Mouse (Mus musculus): ENCODE results near the gene Cox6b2. TPM values are rescaled to one million over a fixed set of nuclear protein-coding genes. Genes with fewer than 3 reads are reported as not detected.

The Cox6b2 gene
- polyA plus RNA-seq, 1 experiment = 62.2 TPM

GRCm38 (mm10) chr7:4788499-4789435 lies 35.9 kb upstream of the Cox6b2 start:
- H3K4me3 ChIP-seq (ENCODE audit: insufficient read depth, low read length) = peak overlapping the region; percentile 61
- no peaks in the 10 kb centered on the region for H3K4me1 ChIP-seq (ENCODE audit: control insufficient read depth, insufficient read depth, low read length)
- H3K27ac ChIP-seq (ENCODE audit: insufficient read depth, low read length) = no peak overlapping the region
- no peak for TF ChIP-seq CTCF (IDR thresholded peaks at IDR 0.05; ENCODE audit: borderline replicate concordance, insufficient read depth, low read length)
- peak; percentile 73 for TF ChIP-seq POLR2A (IDR thresholded peaks at IDR 0.05; ENCODE audit: low read depth, low read length)

GRCm38 (mm10) chr7:4783667-4784268 lies 30.9 kb upstream of the Cox6b2 start:
- no peak for TF ChIP-seq CTCF (IDR thresholded peaks at IDR 0.05; ENCODE audit: borderline replicate concordance, insufficient read depth, low read length)
- TF ChIP-seq POLR2A (IDR thresholded peaks at IDR 0.05; ENCODE audit: low read depth, low read length) = no peak
- no peaks in the 10 kb centered on the region for H3K4me1 ChIP-seq (ENCODE audit: control insufficient read depth, insufficient read depth, low read length)
- no peak overlapping the region for H3K27ac ChIP-seq (ENCODE audit: insufficient read depth, low read length)
- no peak overlapping the region for H3K4me3 ChIP-seq (ENCODE audit: insufficient read depth, low read length)

- TF ChIP-seq CTCF (IDR thresholded peaks at IDR 0.05; ENCODE audit: borderline replicate concordance, insufficient read depth, low read length) (no peak), POLR2A (IDR thresholded peaks at IDR 0.05; ENCODE audit: low read depth, low read length) (no peak)
- H3K27ac ChIP-seq (ENCODE audit: insufficient read depth, low read length) = no peak within 1 kb of the TSS
- peaks cover 3% of the 10 kb centered on the region for H3K4me1 ChIP-seq (ENCODE audit: control insufficient read depth, insufficient read depth, low read length)
- no peak within 1 kb of the TSS for H3K4me3 ChIP-seq (ENCODE audit: insufficient read depth, low read length)
These were observed 29.9 kb upstream of the Cox6b2 start, which contains the start of the genes Il11 and Tmem190 for GRCm38 (mm10) chr7:4782759-4783158. Gene Il11, minus strand, starts transcription at chr7:4782859. Gene Tmem190, plus strand, starts transcription at chr7:4782937.

GRCm38 (mm10) chr7:4782130-4782529 lies 29.2 kb upstream of the Cox6b2 start:
- TF ChIP-seq CTCF (IDR thresholded peaks at IDR 0.05; ENCODE audit: borderline replicate concordance, insufficient read depth, low read length) = no peak
- TF ChIP-seq POLR2A (IDR thresholded peaks at IDR 0.05; ENCODE audit: low read depth, low read length) = no peak
- no peak overlapping the region for H3K27ac ChIP-seq (ENCODE audit: insufficient read depth, low read length)
- peaks cover 7% of the 10 kb centered on the region for H3K4me1 ChIP-seq (ENCODE audit: control insufficient read depth, insufficient read depth, low read length)
- no peak overlapping the region for H3K4me3 ChIP-seq (ENCODE audit: insufficient read depth, low read length)

- no peak overlapping the region for H3K27ac ChIP-seq (ENCODE audit: insufficient read depth, low read length)
- TF ChIP-seq POLR2A (IDR thresholded peaks at IDR 0.05; ENCODE audit: low read depth, low read length) (no peak), CTCF (IDR thresholded peaks at IDR 0.05; ENCODE audit: borderline replicate concordance, insufficient read depth, low read length) (no peak)
- peaks cover 7% of the 10 kb centered on the region for H3K4me1 ChIP-seq (ENCODE audit: control insufficient read depth, insufficient read depth, low read length)
- H3K4me3 ChIP-seq (ENCODE audit: insufficient read depth, low read length) = no peak overlapping the region
These were observed 27.0 kb upstream of the Cox6b2 start for GRCm38 (mm10) chr7:4779921-4780320.

- peak overlapping the region; percentile 26 for H3K4me3 ChIP-seq (ENCODE audit: insufficient read depth, low read length)
- H3K4me1 ChIP-seq (ENCODE audit: control insufficient read depth, insufficient read depth, low read length) = peaks cover 7% of the 10 kb centered on the region
- no peak; the same call in 1 of the 2 replicates for TF ChIP-seq POLR2A (IDR thresholded peaks at IDR 0.05; ENCODE audit: low read depth, low read length)
- TF ChIP-seq CTCF (IDR thresholded peaks at IDR 0.05; ENCODE audit: borderline replicate concordance, insufficient read depth, low read length) = no peak
- peak overlapping the region; percentile 10; the same call in 1 of the 2 replicates for H3K27ac ChIP-seq (ENCODE audit: insufficient read depth, low read length)
These were observed 25.1 kb upstream of the Cox6b2 start for GRCm38 (mm10) chr7:4777851-4778637.

- Histone ChIP-seq H3K4me3 (ENCODE audit: insufficient read depth, low read length) (peak overlapping the region; percentile 48), H3K4me1 (ENCODE audit: control insufficient read depth, insufficient read depth, low read length) (peaks cover 7% of the 10 kb centered on the region), H3K27ac (ENCODE audit: insufficient read depth, low read length) (peak overlapping the region; percentile 53; the same call in 1 of the 2 replicates)
- peak; percentile 44 for TF ChIP-seq POLR2A (IDR thresholded peaks at IDR 0.05; ENCODE audit: low read depth, low read length)
- no peak for TF ChIP-seq CTCF (IDR thresholded peaks at IDR 0.05; ENCODE audit: borderline replicate concordance, insufficient read depth, low read length)
These were observed 24.3 kb upstream of the Cox6b2 start for GRCm38 (mm10) chr7:4776861-4777830.

- Histone ChIP-seq H3K4me3 (ENCODE audit: insufficient read depth, low read length) (no peak overlapping the region), H3K27ac (ENCODE audit: insufficient read depth, low read length) (no peak overlapping the region), H3K4me1 (ENCODE audit: control insufficient read depth, insufficient read depth, low read length) (peaks cover 7% of the 10 kb centered on the region)
- TF ChIP-seq CTCF (IDR thresholded peaks at IDR 0.05; ENCODE audit: borderline replicate concordance, insufficient read depth, low read length) (no peak), POLR2A (IDR thresholded peaks at IDR 0.05; ENCODE audit: low read depth, low read length) (no peak)
These were observed 23.2 kb upstream of the Cox6b2 start for GRCm38 (mm10) chr7:4776131-4776530.
